Comparison of ENCODE assay signal across 19 mouse cellular contexts in genomic region chr12:40872716-40873115, GRCm38 (mm10).
DNase-seq lines count a peak whose midpoint lies in the region; ATAC-seq and TF ChIP-seq lines count a peak whose summit lies in the region.
"Had no signal": no experiment of that assay in that cellular context is flagged by ENCODE, and none has a peak within 500 bp of the region (broad histone marks: within the 10 kb centered on the region; RNA-seq: fewer than 3 reads in every experiment).

No protein-coding gene starts in this region.

- DNase-seq in liver: no peak
- no peak for DNase-seq in liver, embryonic 14.5 days (ENCODE audit: low read depth in 3 of 3, low spot score in 3 of 3)
- no peak for DNase-seq in liver, embryonic 11.5 days (ENCODE audit: low spot score)
- no peak for DNase-seq in right cerebral cortex, postnatal 4 days
- DNase-seq: adrenal gland, adult 8-10 months; adrenal gland, postnatal 14 days; adrenal gland, postnatal 36 days; cerebellum, adult 11-12 months; cerebellum, adult 2 months; cerebellum, adult 9-10 months; cerebellum, postnatal 10 days; cerebellum, postnatal 25 days had no signal

- no peaks in the 10 kb centered on the region for H3K36me3 ChIP-seq in liver, embryonic 12.5 days
- H3K36me3 ChIP-seq in liver, embryonic 14.5 days (replicated peaks; ENCODE audit: control insufficient read depth, insufficient read depth, low read depth): no peaks in the 10 kb centered on the region
- H3K36me3 ChIP-seq in liver, embryonic 11.5 days (ENCODE audit: control insufficient read depth, insufficient read depth, low read length): no peaks in the 10 kb centered on the region
- H3K36me3 ChIP-seq in liver, embryonic 15.5 days (replicated peaks): no peaks in the 10 kb centered on the region
- H3K36me3 ChIP-seq: embryonic facial prominence, embryonic 10.5 days; embryonic facial prominence, embryonic 12.5 days; forebrain, embryonic 15.5 days had no signal

- H3K4me1 ChIP-seq in liver, embryonic 12.5 days: peaks cover 27% of the 10 kb centered on the region
- peaks cover 7 to 10% of the 10 kb centered on the region in 2 experiments; a peak in 3 of 4 replicates for H3K4me1 ChIP-seq in liver, embryonic 14.5 days (replicated peaks; ENCODE audit: control insufficient read depth in 2 of 2, insufficient read depth in 2 of 2, low read length in 1 of 2)
- H3K4me1 ChIP-seq in liver, embryonic 11.5 days (replicated peaks; ENCODE audit: control insufficient read depth, insufficient read depth, low read length): no peaks in the 10 kb centered on the region
- peaks cover 9% of the 10 kb centered on the region; the same call in 1 of the 2 replicates for H3K4me1 ChIP-seq in liver, embryonic 15.5 days (replicated peaks)
- H3K4me1 ChIP-seq: embryonic facial prominence, embryonic 10.5 days; embryonic facial prominence, embryonic 12.5 days; forebrain, embryonic 13.5 days; forebrain, embryonic 15.5 days had no signal

- no peak overlapping the region for H3K4me2 ChIP-seq in liver, embryonic 12.5 days
- H3K4me2 ChIP-seq in liver, embryonic 14.5 days (ENCODE audit: low read depth): no peak overlapping the region
- no peak overlapping the region for H3K4me2 ChIP-seq in liver, embryonic 11.5 days
- no peak overlapping the region for H3K4me2 ChIP-seq in liver, embryonic 15.5 days
- H3K4me2 ChIP-seq: embryonic facial prominence, embryonic 12.5 days; forebrain, embryonic 13.5 days; forebrain, embryonic 15.5 days had no signal

- no peak overlapping the region for H3K9ac ChIP-seq in liver, embryonic 12.5 days
- no peak overlapping the region for H3K9ac ChIP-seq in liver, embryonic 14.5 days (replicated peaks)
- H3K9ac ChIP-seq in liver, embryonic 11.5 days (ENCODE audit: low read depth, low read length): no peak overlapping the region
- no peak overlapping the region for H3K9ac ChIP-seq in liver, embryonic 15.5 days
- H3K9ac ChIP-seq: embryonic facial prominence, embryonic 12.5 days; forebrain, embryonic 13.5 days; forebrain, embryonic 15.5 days had no signal

- H3K9me3 ChIP-seq in liver, embryonic 12.5 days (replicated peaks): peaks cover 9% of the 10 kb centered on the region
- no peaks in the 10 kb centered on the region; the same call in 1 of the 2 replicates for H3K9me3 ChIP-seq in liver, embryonic 14.5 days (ENCODE audit: control insufficient read depth, low read length)
- H3K9me3 ChIP-seq in liver, embryonic 11.5 days (ENCODE audit: control insufficient read depth, low read length): no peaks in the 10 kb centered on the region
- H3K9me3 ChIP-seq in liver, embryonic 15.5 days (replicated peaks): no peaks in the 10 kb centered on the region
- H3K9me3 ChIP-seq: forebrain, embryonic 15.5 days had no signal

- no peak overlapping the region for H3K4me3 ChIP-seq in liver, embryonic 12.5 days
- H3K4me3 ChIP-seq in liver, embryonic 14.5 days (ENCODE audit: insufficient read depth in 1 of 2, low read depth in 2 of 2, low read length in 2 of 2): no peak overlapping the region
- H3K4me3 ChIP-seq in liver, embryonic 11.5 days (ENCODE audit: low read depth, low read length): no peak overlapping the region
- no peak overlapping the region for H3K4me3 ChIP-seq in liver, embryonic 15.5 days (replicated peaks)
- H3K4me3 ChIP-seq: embryonic facial prominence, embryonic 10.5 days; embryonic facial prominence, embryonic 12.5 days; forebrain, embryonic 13.5 days; forebrain, embryonic 15.5 days had no signal

- peak; percentile 64 for ATAC-seq in liver, embryonic 12.5 days
- ATAC-seq in liver, embryonic 14.5 days (ENCODE audit: insufficient read depth): peak; percentile 29; the same call in 1 of the 2 replicates
- no peak for ATAC-seq in liver, embryonic 11.5 days (replicated peaks; ENCODE audit: low FRiP score)
- ATAC-seq in liver, embryonic 15.5 days (ENCODE audit: insufficient read depth): peak; percentile 15; the same call in 1 of the 2 replicates
- ATAC-seq: activated CD4-positive, CD25-positive, alpha-beta regulatory T cell, adult 4 months; forebrain, embryonic 13.5 days; forebrain, embryonic 15.5 days had no signal

- TF ChIP-seq EP300 in liver, embryonic 14.5 days (IDR thresholded peaks at IDR 0.05; ENCODE audit: low read depth): no peak

- no peak for TF ChIP-seq CTCF in liver, embryonic 14.5 days (IDR thresholded peaks at IDR 0.05; ENCODE audit: low read depth)

- no peaks in the 10 kb centered on the region for H3K27me3 ChIP-seq in liver, embryonic 12.5 days (replicated peaks)
- H3K27me3 ChIP-seq in liver, embryonic 14.5 days (ENCODE audit: control insufficient read depth, insufficient read depth, low read length): no peaks in the 10 kb centered on the region
- no peaks in the 10 kb centered on the region for H3K27me3 ChIP-seq in liver, embryonic 11.5 days (replicated peaks; ENCODE audit: control insufficient read depth, insufficient read depth, low read length)
- no peaks in the 10 kb centered on the region for H3K27me3 ChIP-seq in liver, embryonic 15.5 days
- H3K27me3 ChIP-seq: embryonic facial prominence, embryonic 12.5 days; forebrain, embryonic 13.5 days; forebrain, embryonic 15.5 days had no signal

- WGBS in liver, embryonic 12.5 days (ENCODE audit: insufficient replicate concordance): 81% methylated on average over 3 of the region's 3 CpGs
- WGBS in liver, embryonic 14.5 days (ENCODE audit: insufficient replicate concordance): 80% methylated on average over 3 of the region's 3 CpGs
- WGBS in liver, embryonic 11.5 days: 92% methylated on average over 3 of the region's 3 CpGs
- WGBS in liver, embryonic 15.5 days (ENCODE audit: insufficient replicate concordance): 77% methylated on average over 3 of the region's 3 CpGs

- H3K27ac ChIP-seq in liver, embryonic 12.5 days: 0 out of 2 replicates have a peak overlapping the region, but pooled peaks have one; percentile 5
- H3K27ac ChIP-seq in liver, embryonic 14.5 days: no peak overlapping the region
- H3K27ac ChIP-seq in liver, embryonic 11.5 days (ENCODE audit: low read depth, low read length): no peak overlapping the region
- H3K27ac ChIP-seq in liver, embryonic 15.5 days (replicated peaks): no peak overlapping the region; the same call in 1 of the 2 replicates
- H3K27ac ChIP-seq: embryonic facial prominence, embryonic 10.5 days; embryonic facial prominence, embryonic 12.5 days; forebrain, embryonic 13.5 days; forebrain, embryonic 15.5 days had no signal
